Mouse (Mus musculus) MEL (cell line): ENCODE measurements at regions not wholly inside any gene's neighbourhood (a gene's known extent, or its start where the extent isn't known, plus 50 kb on each side); places are given as distances from the start of the nearest gene placed in this dataset.

Source experiments
- CHD2 ChIP-seq: IDR thresholded peaks from 2 replicates; pipeline ENCODE4 v1.6.1; 2011; ENCODE audit warnings: low read length, improper control_type of control experiment
- CTCF ChIP-seq, 3 experiments: IDR thresholded peaks in 2 of 3; conservative IDR thresholded peaks in 1 of 3; 2 replicates each; pipeline ENCODE4 v1.5.1; 2011 to 2012; ENCODE audit warnings: low read length in 3 of 3, low read depth in 2 of 3, mild to moderate bottlenecking in 2 of 3, improper control_type of control experiment in 1 of 3, inconsistent platforms in 1 of 3, mixed read lengths in 1 of 3, moderate library complexity in 1 of 3; ENCODE audit not compliant: control insufficient read depth in 1 of 3, insufficient read depth in 1 of 3, poor library complexity in 1 of 3, severe bottlenecking in 1 of 3
- GATA1 ChIP-seq: IDR thresholded peaks from 2 replicates; pipeline ENCODE4 v1.6.1; 2011; ENCODE audit warnings: low read depth, low read length, improper control_type of control experiment
- HCFC1 ChIP-seq: IDR thresholded peaks from 2 replicates; pipeline ENCODE4 v1.6.1; 2012; ENCODE audit warnings: low read depth, mild to moderate bottlenecking, inconsistent platforms, low read length, improper control_type of control experiment, moderate library complexity
- NRF1 ChIP-seq: IDR thresholded peaks from 2 replicates; pipeline ENCODE4 v1.6.1; 2014; ENCODE audit warnings: low read depth, mild to moderate bottlenecking, inconsistent platforms, low read length, improper control_type of control experiment, moderate library complexity; ENCODE audit not compliant: poor library complexity, insufficient read depth, severe bottlenecking
- POLR2A ChIP-seq, 2 experiments: IDR thresholded peaks; 2 replicates each; pipeline ENCODE4 v1.6.1; 2011 to 2012; ENCODE audit warnings: low read length in 2 of 2, mild to moderate bottlenecking in 2 of 2, control low read depth in 1 of 2, improper control_type of control experiment in 1 of 2, low read depth in 1 of 2, moderate library complexity in 1 of 2; ENCODE audit not compliant: control insufficient read depth in 1 of 2, insufficient read depth in 1 of 2, poor library complexity in 1 of 2
- TAL1 ChIP-seq: IDR thresholded peaks from 2 replicates; pipeline ENCODE4 v1.6.1; 2012; ENCODE audit warnings: mild to moderate bottlenecking, inconsistent platforms, low read length, moderate library complexity, mixed read lengths
- TBP ChIP-seq: IDR thresholded peaks from 2 replicates; pipeline ENCODE4 v1.8.0; 2011; ENCODE audit warnings: low read depth, low read length, improper control_type of control experiment
- UBTF ChIP-seq: IDR thresholded peaks from 2 replicates; pipeline ENCODE4 v1.6.1; 2012; ENCODE audit warnings: low read depth, mild to moderate bottlenecking, inconsistent platforms, low read length, improper control_type of control experiment, moderate library complexity, borderline replicate concordance; ENCODE audit not compliant: insufficient read depth

GRCm38 (mm10) chr8:31444834-31445233 lies 1983.7 kb upstream of the 5930422O12Rik start:
- TF ChIP-seq CTCF (IDR thresholded peaks at IDR 0.05 in 2 of 3, conservative IDR thresholded peaks at IDR 0.05 in 1 of 3; ENCODE audit: control insufficient read depth in 1 of 3, insufficient read depth in 1 of 3, low read depth in 2 of 3, low read length in 3 of 3, poor library complexity in 1 of 3, severe bottlenecking in 1 of 3) (no peak), TBP (no peak), GATA1 (no peak), UBTF (no peak), HCFC1 (no peak), TAL1 (no peak), POLR2A (IDR thresholded peaks at IDR 0.05; ENCODE audit: control insufficient read depth in 1 of 2, insufficient read depth in 1 of 2, low read depth in 1 of 2, low read length in 2 of 2, poor library complexity in 1 of 2) (no peak), CHD2 (no peak), NRF1 (no peak)
